Mouse (Mus musculus) thymus, adult 2 months (tissue): ENCODE measurements around the gene Zfp746. TPM values are rescaled to one million over a fixed set of nuclear protein-coding genes. Genes with fewer than 3 reads are reported as not detected.
"Not testable (repeated sequence)": the region's sequence is repeated elsewhere in the genome, so short reads cannot be mapped to it uniquely, and the experiment has no call there.

Source experiments
- DNase-seq: peaks from one replicate; pipeline ENCODE4 v3.0.0; 2021
- H3K27ac ChIP-seq: fragments of 200-500 bp; 2 replicates; pipeline ENCODE4 v1.5.1; 2012; ENCODE audit warnings: low read length, control low read depth; ENCODE audit not compliant: control insufficient read depth, insufficient read depth
- H3K27me3 ChIP-seq: fragments of 200-500 bp; 2 replicates; pipeline ENCODE4 v1.6.1; 2012; ENCODE audit warnings: mild to moderate bottlenecking, low read length, moderate library complexity, mixed read lengths; ENCODE audit not compliant: control insufficient read depth, insufficient read depth
- H3K36me3 ChIP-seq: fragments of 200-500 bp; 2 replicates; pipeline ENCODE4 v1.6.1; 2012; ENCODE audit warnings: mild to moderate bottlenecking, low read length, moderate library complexity; ENCODE audit not compliant: control insufficient read depth, insufficient read depth
- H3K4me1 ChIP-seq: fragments of 200-500 bp; replicated peaks from 2 replicates; pipeline ENCODE4 v1.6.1; 2012; ENCODE audit warnings: low read length; ENCODE audit not compliant: control insufficient read depth, insufficient read depth
- H3K4me3 ChIP-seq: fragments of 200-500 bp; 2 replicates; pipeline ENCODE4 v1.5.1; 2012; ENCODE audit warnings: mild to moderate bottlenecking, low read length, control low read depth, moderate library complexity; ENCODE audit not compliant: control insufficient read depth, insufficient read depth
- CTCF ChIP-seq: fragments of 200-500 bp; IDR thresholded peaks from 2 replicates; pipeline ENCODE4 v1.5.1; 2012; ENCODE audit warnings: mild to moderate bottlenecking, control low read depth, low read length, moderate library complexity, borderline replicate concordance; ENCODE audit not compliant: control insufficient read depth, poor library complexity, insufficient read depth; ENCODE audit errors: extremely low read depth
- POLR2A ChIP-seq: fragments of 200-500 bp; IDR thresholded peaks from 2 replicates; pipeline ENCODE4 v1.6.1; 2012; ENCODE audit warnings: mild to moderate bottlenecking, low read length, control low read depth, moderate library complexity; ENCODE audit not compliant: control insufficient read depth, poor library complexity, insufficient read depth; ENCODE audit errors: extremely low read depth
- whole genome bisulfite sequencing: fragments of 180-500 bp; shearing (Covaris S2); methylation state at CpG from one replicate; pipeline ENCODE4 v1.1.7; 2018; 5-methylcytosine and 5-hydroxymethylcytosine counted together
- polyA plus RNA-seq: library from polyadenylated mRNA; depleted of rRNA; stranded (reverse); fragments of >200 nt; gene quantifications from 2 replicates; pipeline ENCODE4 v1.2.3, GENCODE M21; 2012; rRNA removed

Gene Zfp746
- polyA plus RNA-seq = 52.5 and 52.7 TPM in 2 replicates

GRCm38 (mm10) chr6:48086471-48086878 lies at the start of gene Zfp746:
Gene Zfp746 (minus strand): TSS chr6:48086593.
- peak; percentile 95 for DNase-seq
- H3K27ac ChIP-seq = peak within 1 kb of the TSS; percentile 5; the same call in 1 of the 2 replicates
- H3K4me1 ChIP-seq = peaks cover 16% of the 10 kb centered on the region
- peak within 1 kb of the TSS; percentile 72 for H3K4me3 ChIP-seq
- 2% methylated on average over 53 of the region's 53 CpGs for WGBS
- H3K27me3 ChIP-seq = no peaks in the 10 kb centered on the region
- TF ChIP-seq CTCF (peak; percentile 92), POLR2A (peak; percentile 79)
- peaks cover 19% of the 10 kb centered on the region for H3K36me3 ChIP-seq

DNA sequence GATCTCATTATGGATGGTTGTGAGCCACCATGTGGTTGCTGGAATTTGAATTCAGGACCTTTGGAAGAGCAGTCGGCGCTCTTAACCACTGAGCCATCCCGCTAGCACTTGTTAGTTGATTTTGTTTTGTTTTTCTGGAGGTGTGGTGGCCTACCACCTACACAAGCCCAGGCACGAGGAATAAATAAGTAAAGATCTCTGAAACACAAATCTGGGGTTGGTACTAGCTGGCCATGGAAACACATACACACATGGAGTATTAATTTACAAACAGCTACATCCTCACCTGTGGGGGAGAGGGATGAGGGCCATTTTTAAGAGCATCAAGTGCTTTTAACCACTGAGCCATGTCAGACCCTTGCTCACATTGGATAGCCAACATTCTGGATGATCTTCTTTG lies 34.7 kb upstream of the Zfp746 start:
- not testable (repeated sequence) for H3K4me3 ChIP-seq, DNase-seq, H3K27ac ChIP-seq, H3K4me1 ChIP-seq, H3K36me3 ChIP-seq, H3K27me3 ChIP-seq
- WGBS = 78% methylated on average over 4 of the region's 4 CpGs

DNA sequence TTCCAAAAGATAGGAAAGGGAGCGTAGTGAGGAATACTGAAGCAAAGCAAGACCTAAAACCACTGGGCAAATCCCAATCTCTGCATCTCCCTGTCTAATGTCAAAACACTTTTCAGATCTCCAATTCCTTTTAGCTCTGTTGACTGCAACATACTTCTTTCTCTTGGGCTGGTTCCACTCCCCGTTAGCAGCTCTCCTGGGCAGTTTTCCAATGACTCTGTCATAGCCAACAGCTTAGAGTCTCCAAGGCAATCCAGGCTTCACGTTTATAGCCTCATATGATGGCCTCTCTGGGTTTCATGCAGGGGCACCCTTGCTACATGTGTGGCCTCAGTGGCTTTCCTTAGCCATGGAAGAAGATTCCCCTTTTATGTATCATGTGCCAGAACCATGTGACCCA lies 29.6 kb upstream of the Zfp746 start:
- Histone ChIP-seq H3K4me1 (no peaks in the 10 kb centered on the region), H3K27me3 (no peaks in the 10 kb centered on the region), H3K4me3 (no peak overlapping the region), H3K36me3 (no peaks in the 10 kb centered on the region), H3K27ac (no peak overlapping the region)
- DNase-seq = no peak
- 71% methylated on average over 3 of the region's 3 CpGs for WGBS
- TF ChIP-seq POLR2A (no peak), CTCF (no peak)

DNA sequence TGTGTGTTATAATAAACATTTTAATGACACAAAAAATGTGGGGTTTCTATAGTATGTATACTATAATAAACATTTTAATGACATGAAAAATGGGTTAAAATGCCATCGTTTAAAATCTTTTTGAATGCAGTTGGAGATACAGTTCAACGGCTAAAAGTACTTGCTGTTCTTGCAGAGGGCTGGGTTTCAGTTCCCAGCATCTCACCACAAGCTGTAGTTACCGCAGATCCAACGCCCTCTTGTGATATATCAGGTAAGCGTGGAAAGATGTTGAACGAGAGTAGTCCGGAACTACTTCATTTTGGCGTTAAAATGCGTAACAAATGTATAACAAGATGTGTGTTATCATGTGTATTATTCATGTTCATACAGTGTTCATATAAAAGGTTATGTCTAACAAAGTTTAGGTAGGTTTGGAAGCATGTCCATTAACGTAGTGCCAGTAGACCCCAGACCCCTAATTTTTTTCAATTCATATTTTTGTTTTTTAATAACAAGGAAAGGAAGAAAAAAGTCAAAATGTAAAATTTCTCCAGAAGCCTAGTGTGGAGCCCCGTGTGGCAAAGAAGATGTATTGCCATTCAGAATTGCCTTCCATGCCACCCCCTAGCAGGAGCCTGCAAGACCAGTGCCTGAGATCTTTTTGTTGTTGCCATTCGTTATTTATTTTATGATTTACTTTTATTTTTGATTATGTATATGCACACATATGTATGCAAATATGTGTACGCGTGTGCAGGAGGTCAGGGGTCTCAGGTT lies 743 bp upstream of the Zfp746 start:
- peaks cover 14% of the 10 kb centered on the region for H3K4me1 ChIP-seq
- peaks cover 12% of the 10 kb centered on the region for H3K36me3 ChIP-seq
- H3K27ac ChIP-seq = no peak overlapping the region
- H3K27me3 ChIP-seq = no peaks in the 10 kb centered on the region
- 44% methylated on average over 14 of the region's 14 CpGs for WGBS
- H3K4me3 ChIP-seq = no peak overlapping the region
- TF ChIP-seq POLR2A (no peak), CTCF (no peak)
- DNase-seq = no peak

GRCm38 (mm10) chr6:48085521-48086404 lies 630 bp downstream of the Zfp746 start:
- 3% methylated on average over 72 of the region's 72 CpGs for WGBS
- no peaks in the 10 kb centered on the region for H3K27me3 ChIP-seq
- peak; percentile 58; the same call in 1 of the 2 replicates for TF ChIP-seq CTCF
- no peak for TF ChIP-seq POLR2A
- peaks cover 17% of the 10 kb centered on the region for H3K4me1 ChIP-seq
- H3K4me3 ChIP-seq = peak overlapping the region; percentile 72
- peaks cover 26% of the 10 kb centered on the region for H3K36me3 ChIP-seq
- DNase-seq = peak; percentile 77
- H3K27ac ChIP-seq = peak overlapping the region; percentile 5; the same call in 1 of the 2 replicates

DNA sequence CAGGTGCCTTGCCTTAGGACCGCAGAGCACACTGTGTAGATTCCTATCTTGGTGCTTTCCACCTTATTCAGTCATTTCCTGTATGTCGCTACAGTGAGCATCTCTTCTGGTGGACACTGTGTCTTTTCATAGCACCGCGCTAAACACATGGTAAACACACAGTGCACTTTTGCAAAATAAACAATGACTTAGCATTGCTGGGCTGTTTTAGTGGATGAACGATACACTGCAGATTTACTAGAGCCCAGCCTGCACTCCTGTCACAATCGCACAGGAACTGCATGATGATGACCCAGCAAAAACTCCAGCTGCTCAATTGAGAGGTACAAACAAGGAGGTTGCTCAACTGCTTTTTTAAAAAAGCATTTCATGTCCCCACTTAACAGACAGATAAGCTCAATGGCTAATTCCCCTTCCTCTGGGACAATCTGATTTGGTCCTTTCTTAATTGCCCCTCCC lies 2.6 kb downstream of the Zfp746 start:
- H3K27me3 ChIP-seq = no peaks in the 10 kb centered on the region
- DNase-seq = no peak

More for the DNA sequence above, 2.6 kb downstream of the Zfp746 start:
- TF ChIP-seq POLR2A (no peak), CTCF (no peak)
- Histone ChIP-seq H3K27ac (no peak overlapping the region), H3K4me1 (peaks cover 17% of the 10 kb centered on the region), H3K4me3 (no peak overlapping the region), H3K36me3 (peaks cover 43% of the 10 kb centered on the region)
- WGBS = 27% methylated on average over 6 of the region's 6 CpGs
